Mouse (Mus musculus) liver, embryonic 14.5 days (tissue): Measurements from ENCODE around the gene Zfp429.
"Not testable (repeated sequence)": the region's sequence is repeated elsewhere in the genome, so short reads cannot be mapped to it uniquely, and the experiment has no call there.

Experiments used
- CTCF ChIP-seq: IDR thresholded peaks from 2 replicates; pipeline ENCODE4 v1.5.1; 2016; ENCODE audit warnings: antibody characterized with exemption, low read depth, control low read depth
- EP300 ChIP-seq: IDR thresholded peaks from 2 replicates; pipeline ENCODE4 v1.6.1; 2016; ENCODE audit warnings: antibody characterized with exemption, low read depth

DNA sequence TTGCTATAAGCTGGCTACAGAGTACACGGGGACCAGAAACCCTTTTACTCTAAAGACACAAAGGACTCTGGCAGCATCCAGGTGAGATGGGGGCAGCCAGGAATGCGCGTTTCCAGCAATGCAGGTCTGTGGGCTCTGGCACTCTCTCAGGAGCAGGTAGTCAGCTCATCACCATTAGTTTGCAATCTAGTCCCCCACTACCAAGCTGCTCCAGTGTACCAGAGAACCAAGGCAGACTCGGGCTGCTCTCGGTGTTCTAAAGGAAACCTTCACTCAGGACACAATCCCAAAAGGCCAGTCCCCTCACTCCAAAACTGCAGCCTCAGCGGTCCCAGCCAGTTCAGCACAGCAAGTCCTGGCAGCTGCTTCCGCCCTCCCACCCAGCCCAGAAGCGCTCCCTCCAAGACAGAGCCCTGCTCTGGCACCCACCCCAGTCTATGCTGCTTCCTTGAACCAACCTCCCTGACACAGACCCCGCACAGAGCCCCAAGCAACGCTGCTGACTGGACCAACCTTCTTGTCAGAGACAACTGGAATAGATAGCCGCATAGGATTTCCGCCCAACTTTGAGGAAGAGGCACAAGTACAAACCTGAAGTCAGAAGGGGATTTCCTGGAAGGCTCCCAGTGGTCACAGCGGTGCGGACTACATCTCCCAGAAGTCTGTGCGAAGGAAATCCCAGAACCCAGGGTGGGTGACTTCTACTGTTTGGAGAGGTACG lies at the start of gene Zfp429:
- not testable (repeated sequence) for TF ChIP-seq CTCF, EP300
